Mouse (Mus musculus): Measurements from ENCODE around the gene Fam185a.

Fam185a gene

DNA sequence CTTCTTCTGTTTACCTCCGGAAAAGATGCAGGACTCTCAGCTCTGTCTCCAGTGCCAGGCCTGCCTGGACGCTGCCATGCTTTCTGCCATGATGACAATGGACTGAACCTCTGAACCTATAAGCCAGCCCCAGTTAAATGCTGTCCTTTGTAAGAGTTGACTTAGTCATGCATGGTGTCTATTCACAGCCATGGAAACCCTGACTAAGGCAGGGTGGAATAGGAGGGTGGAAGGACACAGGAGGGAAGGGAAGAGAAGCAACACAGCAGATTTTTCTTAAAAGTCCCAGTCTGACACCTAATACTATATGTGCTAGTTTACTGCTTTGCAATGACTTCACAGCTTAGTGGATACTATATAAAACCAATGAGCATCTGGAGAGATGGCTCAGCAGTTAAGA is 66.7 kb downstream of the Fam185a start:
- TF ChIP-seq NANOG (IDR thresholded peaks at IDR 0.05; ENCODE audit: borderline replicate concordance, low read length) = no peak
- no peak for TF ChIP-seq POU5F1 (IDR thresholded peaks at IDR 0.05; ENCODE audit: borderline replicate concordance, low read length)
- no peak for TF ChIP-seq CTCF (conservative IDR thresholded peaks at IDR 0.05; ENCODE audit: low read length)
- Histone ChIP-seq H3K4me3 (replicated peaks; ENCODE audit: low read length) (no peak overlapping the region), H3K9me3 (ENCODE audit: low read length) (no peaks in the 10 kb centered on the region), H3K4me1 (replicated peaks; ENCODE audit: low read depth, low read length) (0 out of 2 replicates have a peak, but pooled peaks cover 3% of the 10 kb centered on the region), H3K36me3 (ENCODE audit: insufficient read depth, low read length) (no peaks in the 10 kb centered on the region), H3K27me3 (ENCODE audit: insufficient read depth, low read length) (0 out of 2 replicates have a peak, but pooled peaks cover 3% of the 10 kb centered on the region)

DNA sequence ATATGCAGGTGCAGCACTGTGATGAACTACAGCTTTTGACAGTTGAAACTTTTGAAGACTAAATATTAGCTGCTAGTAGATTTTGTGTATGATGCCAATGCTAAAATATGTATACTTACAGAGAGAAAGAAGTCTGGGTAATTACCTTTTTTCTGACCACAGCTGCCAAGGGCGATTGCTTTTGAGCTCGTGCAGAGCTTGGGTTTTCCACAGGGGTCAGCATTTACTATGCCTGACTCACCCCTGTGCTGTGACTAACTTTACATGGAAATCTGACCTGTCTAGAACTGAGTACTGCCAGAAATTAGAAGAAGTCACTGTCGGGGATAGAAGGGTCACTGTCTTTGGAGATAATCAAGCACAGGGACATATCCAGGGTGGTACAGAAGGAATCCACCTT is 67.5 kb downstream of the Fam185a start:
- Histone ChIP-seq H3K9me3 (ENCODE audit: low read length) (no peaks in the 10 kb centered on the region), H3K4me1 (replicated peaks; ENCODE audit: low read depth, low read length) (0 out of 2 replicates have a peak, but pooled peaks cover 3% of the 10 kb centered on the region), H3K4me3 (replicated peaks; ENCODE audit: low read length) (no peak overlapping the region), H3K27me3 (ENCODE audit: insufficient read depth, low read length) (0 out of 2 replicates have a peak, but pooled peaks cover 3% of the 10 kb centered on the region), H3K36me3 (ENCODE audit: insufficient read depth, low read length) (no peaks in the 10 kb centered on the region)
- TF ChIP-seq NANOG (IDR thresholded peaks at IDR 0.05; ENCODE audit: borderline replicate concordance, low read length) = no peak

GRCm38 (mm10) chr5:21493294-21493999 is 68.7 kb downstream of the Fam185a start:
- H3K9me3 ChIP-seq (ENCODE audit: low read length) = no peaks in the 10 kb centered on the region
- H3K36me3 ChIP-seq (ENCODE audit: insufficient read depth, low read length) = no peaks in the 10 kb centered on the region
- 0 out of 2 replicates have a peak, but pooled peaks cover 3% of the 10 kb centered on the region for H3K4me1 ChIP-seq (replicated peaks; ENCODE audit: low read depth, low read length)
- TF ChIP-seq NANOG (IDR thresholded peaks at IDR 0.05; ENCODE audit: borderline replicate concordance, low read length) (no peak), CTCF (conservative IDR thresholded peaks at IDR 0.05; ENCODE audit: low read length) (no peak), POU5F1 (IDR thresholded peaks at IDR 0.05; ENCODE audit: borderline replicate concordance, low read length) (no peak)
- H3K27me3 ChIP-seq (ENCODE audit: insufficient read depth, low read length) = 0 out of 2 replicates have a peak, but pooled peaks cover 3% of the 10 kb centered on the region
- H3K4me3 ChIP-seq (replicated peaks; ENCODE audit: low read length) = no peak overlapping the region

DNA sequence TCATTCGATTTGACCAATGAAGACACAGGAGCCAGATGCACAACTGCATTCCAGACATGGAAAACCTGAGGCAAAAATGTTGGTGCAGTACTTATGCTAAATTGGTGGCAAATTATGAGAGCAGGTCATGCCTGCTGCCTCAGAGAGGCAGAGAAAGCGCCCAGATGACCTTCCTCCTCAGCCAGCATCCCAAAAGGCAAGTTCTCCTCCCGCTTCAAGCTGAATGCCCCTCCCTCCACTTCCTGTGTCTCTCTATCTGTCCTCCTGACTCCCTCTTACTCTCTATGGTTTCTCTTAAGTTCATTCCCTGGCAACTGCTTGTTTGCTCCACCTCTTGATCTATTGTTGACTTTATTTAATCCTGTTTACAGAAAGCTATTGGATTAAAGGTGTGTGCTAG is 70.0 kb downstream of the Fam185a start:
- Histone ChIP-seq H3K27me3 (ENCODE audit: insufficient read depth, low read length) (0 out of 2 replicates have a peak, but pooled peaks cover 3% of the 10 kb centered on the region), H3K36me3 (ENCODE audit: insufficient read depth, low read length) (no peaks in the 10 kb centered on the region), H3K4me3 (replicated peaks; ENCODE audit: low read length) (no peak overlapping the region), H3K9me3 (ENCODE audit: low read length) (no peaks in the 10 kb centered on the region), H3K4me1 (replicated peaks; ENCODE audit: low read depth, low read length) (0 out of 2 replicates have a peak, but pooled peaks cover 3% of the 10 kb centered on the region)
- TF ChIP-seq NANOG (IDR thresholded peaks at IDR 0.05; ENCODE audit: borderline replicate concordance, low read length) = no peak
- TF ChIP-seq CTCF (conservative IDR thresholded peaks at IDR 0.05; ENCODE audit: low read length) = no peak
- TF ChIP-seq POU5F1 (IDR thresholded peaks at IDR 0.05; ENCODE audit: borderline replicate concordance, low read length) = no peak

- Histone ChIP-seq H3K4me1 (replicated peaks; ENCODE audit: low read depth, low read length) (0 out of 2 replicates have a peak, but pooled peaks cover 3% of the 10 kb centered on the region), H3K9me3 (ENCODE audit: low read length) (no peaks in the 10 kb centered on the region), H3K36me3 (ENCODE audit: insufficient read depth, low read length) (no peaks in the 10 kb centered on the region), H3K27me3 (ENCODE audit: insufficient read depth, low read length) (0 out of 2 replicates have a peak, but pooled peaks cover 3% of the 10 kb centered on the region), H3K4me3 (replicated peaks; ENCODE audit: low read length) (no peak overlapping the region)
- no peak for TF ChIP-seq NANOG (IDR thresholded peaks at IDR 0.05; ENCODE audit: borderline replicate concordance, low read length)
- TF ChIP-seq POU5F1 (IDR thresholded peaks at IDR 0.05; ENCODE audit: borderline replicate concordance, low read length) = no peak
Measured at GRCm38 (mm10) chr5:21496321-21496720, 71.6 kb downstream of the Fam185a start.

DNA sequence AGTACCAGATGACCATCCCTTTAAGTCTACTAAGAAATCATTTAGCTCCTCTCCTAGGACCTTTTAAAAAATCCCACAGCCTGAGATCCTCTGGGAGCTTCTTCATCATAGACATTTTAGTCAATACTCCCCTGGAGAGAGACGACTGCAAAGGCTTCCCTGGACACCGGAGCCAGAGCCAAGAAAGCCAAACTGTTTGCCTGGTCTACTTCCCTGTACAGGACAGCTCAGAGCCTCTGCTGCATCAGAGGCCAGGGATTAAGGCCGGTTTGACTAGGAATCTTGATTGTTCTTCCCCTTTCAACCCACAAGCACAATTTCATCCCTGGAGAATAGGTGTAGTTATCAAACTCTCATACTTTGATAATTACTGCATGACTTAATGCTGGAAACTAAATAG is 72.1 kb downstream of the Fam185a start:
- Histone ChIP-seq H3K36me3 (ENCODE audit: insufficient read depth, low read length) (no peaks in the 10 kb centered on the region), H3K4me3 (replicated peaks; ENCODE audit: low read length) (no peak overlapping the region), H3K9me3 (ENCODE audit: low read length) (no peaks in the 10 kb centered on the region), H3K4me1 (replicated peaks; ENCODE audit: low read depth, low read length) (0 out of 2 replicates have a peak, but pooled peaks cover 3% of the 10 kb centered on the region), H3K27me3 (ENCODE audit: insufficient read depth, low read length) (0 out of 2 replicates have a peak, but pooled peaks cover 3% of the 10 kb centered on the region)
- TF ChIP-seq CTCF (conservative IDR thresholded peaks at IDR 0.05; ENCODE audit: low read length) = no peak
- TF ChIP-seq POU5F1 (IDR thresholded peaks at IDR 0.05; ENCODE audit: borderline replicate concordance, low read length) = no peak
- TF ChIP-seq NANOG (IDR thresholded peaks at IDR 0.05; ENCODE audit: borderline replicate concordance, low read length) = no peak

DNA sequence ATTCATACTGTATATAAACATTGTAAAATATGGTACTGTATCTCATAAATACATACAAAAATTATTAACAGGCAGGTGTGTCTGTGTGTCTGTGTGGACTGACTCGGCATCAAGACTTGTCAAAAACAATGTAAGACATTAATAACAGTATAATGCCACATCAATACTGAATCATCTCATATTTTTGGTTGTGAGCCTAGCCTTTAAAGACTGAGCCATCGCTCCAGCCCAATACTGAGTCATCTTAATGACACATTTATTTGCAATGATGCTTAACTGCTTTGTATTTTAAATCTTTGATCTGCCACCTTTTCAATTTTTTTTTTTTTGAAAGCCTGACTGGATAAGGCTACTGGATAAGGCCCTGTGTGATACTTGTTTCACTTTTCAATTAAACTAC is 73.7 kb downstream of the Fam185a start:
- Histone ChIP-seq H3K9me3 (ENCODE audit: low read length) (no peaks in the 10 kb centered on the region), H3K4me1 (replicated peaks; ENCODE audit: low read depth, low read length) (0 out of 2 replicates have a peak, but pooled peaks cover 3% of the 10 kb centered on the region), H3K4me3 (replicated peaks; ENCODE audit: low read length) (no peak overlapping the region), H3K36me3 (ENCODE audit: insufficient read depth, low read length) (no peaks in the 10 kb centered on the region), H3K27me3 (ENCODE audit: insufficient read depth, low read length) (no peaks in the 10 kb centered on the region)
- TF ChIP-seq POU5F1 (IDR thresholded peaks at IDR 0.05; ENCODE audit: borderline replicate concordance, low read length) (no peak), CTCF (conservative IDR thresholded peaks at IDR 0.05; ENCODE audit: low read length) (no peak), NANOG (IDR thresholded peaks at IDR 0.05; ENCODE audit: borderline replicate concordance, low read length) (no peak)

GRCm38 (mm10) chr5:21498925-21499324 is 74.2 kb downstream of the Fam185a start:
- Histone ChIP-seq H3K9me3 (ENCODE audit: low read length) (no peaks in the 10 kb centered on the region), H3K36me3 (ENCODE audit: insufficient read depth, low read length) (no peaks in the 10 kb centered on the region), H3K4me3 (replicated peaks; ENCODE audit: low read length) (no peak overlapping the region), H3K27me3 (ENCODE audit: insufficient read depth, low read length) (no peaks in the 10 kb centered on the region), H3K4me1 (replicated peaks; ENCODE audit: low read depth, low read length) (0 out of 2 replicates have a peak, but pooled peaks cover 3% of the 10 kb centered on the region)
- no peak for TF ChIP-seq POU5F1 (IDR thresholded peaks at IDR 0.05; ENCODE audit: borderline replicate concordance, low read length)

GRCm38 (mm10) chr5:21500133-21500532 is 75.4 kb downstream of the Fam185a start:
- Histone ChIP-seq H3K9me3 (ENCODE audit: low read length) (no peaks in the 10 kb centered on the region), H3K4me1 (replicated peaks; ENCODE audit: low read depth, low read length) (no peaks in the 10 kb centered on the region), H3K4me3 (replicated peaks; ENCODE audit: low read length) (no peak overlapping the region), H3K36me3 (ENCODE audit: insufficient read depth, low read length) (no peaks in the 10 kb centered on the region), H3K27me3 (ENCODE audit: insufficient read depth, low read length) (no peaks in the 10 kb centered on the region)
- TF ChIP-seq CTCF (conservative IDR thresholded peaks at IDR 0.05; ENCODE audit: low read length) (no peak), POU5F1 (IDR thresholded peaks at IDR 0.05; ENCODE audit: borderline replicate concordance, low read length) (no peak)
